ENCODE assay signal across 30 mouse cellular contexts in the genomic region with DNA sequence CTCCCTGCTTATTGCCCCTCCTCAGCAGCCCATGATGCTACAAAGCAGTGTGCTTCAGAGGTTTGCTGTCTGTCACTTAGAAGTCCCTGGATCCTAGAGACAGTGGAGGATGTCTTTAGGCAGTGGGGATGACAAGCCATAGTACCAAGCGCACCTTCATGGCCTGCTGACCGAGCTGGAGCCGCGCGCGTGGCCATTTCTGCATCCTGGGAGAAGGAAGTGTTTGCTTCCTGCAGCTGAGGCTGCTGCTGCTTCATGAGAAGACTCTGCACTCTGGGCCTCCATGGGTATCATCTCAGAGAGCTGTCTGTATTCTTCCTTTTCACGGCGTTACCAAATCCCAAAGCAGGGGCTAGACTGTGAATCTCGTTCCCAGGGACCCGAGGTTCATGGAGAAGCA. TPM values are rescaled to one million over a fixed set of nuclear protein-coding genes. Genes with fewer than 3 reads are reported as not detected.
DNase-seq lines count a peak whose midpoint lies in the region; ATAC-seq and TF ChIP-seq lines count a peak whose summit lies in the region.
"Had no signal": no experiment of that assay in that cellular context is flagged by ENCODE, and none has a peak within 500 bp of the region (broad histone marks: within the 10 kb centered on the region; RNA-seq: fewer than 3 reads in every experiment).

No protein-coding gene starts in this region.

- peaks cover 34% of the 10 kb centered on the region for H3K27me3 ChIP-seq in heart, embryonic 10.5 days (ENCODE audit: insufficient read depth, poor library complexity, severe bottlenecking)
- H3K27me3 ChIP-seq in kidney, postnatal 0 days (ENCODE audit: insufficient read depth, low read length) = 0 out of 2 replicates have a peak, but pooled peaks cover 7% of the 10 kb centered on the region
- no peaks in the 10 kb centered on the region for H3K27me3 ChIP-seq in intestine, embryonic 15.5 days (replicated peaks)
- H3K27me3 ChIP-seq in stomach, embryonic 15.5 days (replicated peaks) = 0 out of 2 replicates have a peak, but pooled peaks cover 3% of the 10 kb centered on the region
- H3K27me3 ChIP-seq: CH12.LX had no signal

- no peaks in the 10 kb centered on the region for H3K36me3 ChIP-seq in heart, embryonic 10.5 days
- no peaks in the 10 kb centered on the region for H3K36me3 ChIP-seq in kidney, postnatal 0 days (ENCODE audit: insufficient read depth, low read length)
- H3K36me3 ChIP-seq in intestine, embryonic 15.5 days = no peaks in the 10 kb centered on the region
- H3K36me3 ChIP-seq in stomach, embryonic 15.5 days = no peaks in the 10 kb centered on the region

- intact Hi-C loops in heart, postnatal 10 days (cut with DNase I) = loop anchor here (2.0 kb wide), 2 partner anchors 24 to 92 kb away; no protein-coding TSS in a partner anchor

- peaks cover 50% of the 10 kb centered on the region for H3K4me1 ChIP-seq in heart, embryonic 10.5 days
- no peaks in the 10 kb centered on the region; the same call in 1 of the 2 replicates for H3K4me1 ChIP-seq in kidney, postnatal 0 days (replicated peaks; ENCODE audit: insufficient read depth, low read length)
- peaks cover 23% of the 10 kb centered on the region for H3K4me1 ChIP-seq in intestine, embryonic 15.5 days (replicated peaks)
- peaks cover 35% of the 10 kb centered on the region for H3K4me1 ChIP-seq in stomach, embryonic 15.5 days

- H3K4me3 ChIP-seq in heart, embryonic 10.5 days = no peak overlapping the region
- no peak overlapping the region for H3K4me3 ChIP-seq in kidney, postnatal 0 days (replicated peaks; ENCODE audit: low read depth, low read length)
- H3K4me3 ChIP-seq in intestine, embryonic 15.5 days (replicated peaks) = no peak overlapping the region
- no peak overlapping the region for H3K4me3 ChIP-seq in stomach, embryonic 15.5 days (replicated peaks)
- H3K4me3 ChIP-seq: myocyte had no signal

- peak overlapping the region; percentile 71; the same call in 1 of the 2 replicates for H3K4me2 ChIP-seq in kidney, postnatal 0 days (ENCODE audit: low read length)
- peak overlapping the region; percentile 90 for H3K4me2 ChIP-seq in intestine, embryonic 15.5 days (replicated peaks)
- H3K4me2 ChIP-seq in stomach, embryonic 15.5 days = peak overlapping the region; percentile 83
- H3K4me2 ChIP-seq: liver, embryonic 11.5 days had no signal

- no peak for ATAC-seq in kidney, postnatal 0 days (replicated peaks; ENCODE audit: low FRiP score, low read depth)
- no peak for ATAC-seq in intestine, embryonic 15.5 days
- ATAC-seq in stomach, embryonic 15.5 days (ENCODE audit: insufficient read depth, low FRiP score, low read depth) = no peak
- ATAC-seq in frontal cortex, adult (ENCODE audit: low TSS enrichment) = no peak
- ATAC-seq: forebrain, embryonic 16.5 days had no signal

- H3K9me3 ChIP-seq in heart, embryonic 10.5 days = no peaks in the 10 kb centered on the region
- H3K9me3 ChIP-seq in kidney, postnatal 0 days (replicated peaks; ENCODE audit: low read length) = no peaks in the 10 kb centered on the region
- no peaks in the 10 kb centered on the region for H3K9me3 ChIP-seq in intestine, embryonic 15.5 days
- no peaks in the 10 kb centered on the region for H3K9me3 ChIP-seq in stomach, embryonic 15.5 days

- no peak for TF ChIP-seq CTCF in kidney, postnatal 0 days (IDR thresholded peaks at IDR 0.05; ENCODE audit: low read depth)

- H3K9ac ChIP-seq in kidney, postnatal 0 days (ENCODE audit: low read depth, low read length) = no peak overlapping the region
- no peak overlapping the region for H3K9ac ChIP-seq in intestine, embryonic 15.5 days
- H3K9ac ChIP-seq in stomach, embryonic 15.5 days = no peak overlapping the region

- peak; percentile 57 for DNase-seq in heart, embryonic 10.5 days (ENCODE audit: low spot score)
- no peak for DNase-seq in heart, postnatal 10 days
- DNase-seq in kidney, postnatal 0 days (ENCODE audit: low spot score) = no peak
- DNase-seq in kidney, postnatal 14 days = no peak
- DNase-seq: adrenal gland, postnatal 14 days; cerebellum, adult 11 months; cerebellum, postnatal 25 days; embryo, embryonic 11 days; kidney, postnatal 25 days; lung, adult 18-20 months; midbrain, embryonic 14.5 days had no signal

- 94% methylated on average over 10 of the region's 10 CpGs for WGBS in heart, embryonic 10.5 days
- 94% methylated on average over 10 of the region's 10 CpGs for WGBS in kidney, postnatal 0 days
- WGBS in intestine, embryonic 15.5 days = 85% methylated on average over 10 of the region's 10 CpGs
- WGBS in stomach, embryonic 15.5 days = 91% methylated on average over 10 of the region's 10 CpGs

- H3K27ac ChIP-seq in heart, embryonic 10.5 days = 0 out of 2 replicates have a peak overlapping the region, but pooled peaks have one; percentile 23
- H3K27ac ChIP-seq in kidney, postnatal 0 days = peak overlapping the region; percentile 20; the same call in 1 of the 2 replicates
- no peak overlapping the region for H3K27ac ChIP-seq in intestine, embryonic 15.5 days
- no peak overlapping the region for H3K27ac ChIP-seq in stomach, embryonic 15.5 days

RNA-seq across cellular contexts. Expression of a gene that starts 1.8 kb away (rescaled TPM):
- polyA plus RNA-seq in heart, embryonic 10.5 days (2016; fragmentation: Nextera tagmentation; extraction: Ambion mirVana) = 6.1 and 9.5 TPM in 2 replicates
- 10 to 100 TPM; 19.5 to 24.2 TPM for total RNA-seq in heart, postnatal 10 days (2021)
- polyA plus RNA-seq in kidney, postnatal 0 days (2015; fragmentation: Nextera tagmentation; extraction: Ambion mirVana) = 45.2 and 47.4 TPM in 2 replicates
- 25.2 and 26.7 TPM in 2 replicates for polyA plus RNA-seq in intestine, embryonic 15.5 days (2015; fragmentation: Nextera tagmentation; extraction: Ambion mirVana)
- polyA plus RNA-seq in stomach, embryonic 15.5 days (2015; fragmentation: Nextera tagmentation; extraction: Ambion mirVana) = 35.2 and 38.3 TPM in 2 replicates
- total RNA-seq: CH12.LX; granulocyte monocyte progenitor cell, adult 5-6 weeks; megakaryocyte progenitor cell, adult 5-6 weeks; MEL had no signal
- polyA plus RNA-seq: myocyte had no signal

RNA-seq across cellular contexts. Expression of a gene that starts 24.6 kb away (rescaled TPM):
- polyA plus RNA-seq in heart, embryonic 10.5 days (2016; fragmentation: Nextera tagmentation; extraction: Ambion mirVana) = 0.09 TPM in 1 of 2 replicates, not detected in the other
- not detected for total RNA-seq in heart, postnatal 10 days (2021)
- polyA plus RNA-seq in kidney, postnatal 0 days (2015; fragmentation: Nextera tagmentation; extraction: Ambion mirVana) = 0.04 and 0.09 TPM in 2 replicates
- 0.06 and 0.11 TPM in 2 replicates for polyA plus RNA-seq in intestine, embryonic 15.5 days (2015; fragmentation: Nextera tagmentation; extraction: Ambion mirVana)
- polyA plus RNA-seq in stomach, embryonic 15.5 days (2015; fragmentation: Nextera tagmentation; extraction: Ambion mirVana) = not detected in 2 replicates
- total RNA-seq: adrenal gland, postnatal 14 days; CH12.LX; granulocyte monocyte progenitor cell, adult 5-6 weeks; layer of hippocampus, adult 8-10 months; left cerebral cortex, adult 8-10 months; megakaryocyte progenitor cell, adult 5-6 weeks; MEL had no signal
- polyA plus RNA-seq: brain, embryonic 14.5 days; embryonic facial prominence, embryonic 14.5 days; forebrain, embryonic 16.5 days; hindbrain, embryonic 11.5 days; limb, embryonic 11.5 days; liver, embryonic 11.5 days; midbrain, embryonic 14.5 days; myocyte; neural tube, embryonic 14.5 days; thymus, postnatal 0 days; urinary bladder, adult 2 months had no signal

Comparison
In these comparisons a context has a peak if more than half of its experiments do, and no peak if none do; other contexts are left out.
1. H3K27ac ChIP-seq: peak in heart, embryonic 10.5 days (single experiment) and kidney, postnatal 0 days (single experiment); none in intestine, embryonic 15.5 days (single experiment) and stomach, embryonic 15.5 days (single experiment).
2. Peak in every context shown above with its lines, with median percentiles within 50 percentile points of each other: H3K4me2 ChIP-seq.